Mouse (Mus musculus) bone marrow macrophage, adult 2 months (primary cell): Measurements from ENCODE around the gene Sulf2.

Source experiments
- CTCF ChIP-seq: IDR thresholded peaks from 2 replicates; pipeline ENCODE4 v1.5.1; 2012; ENCODE audit warnings: low read depth, mild to moderate bottlenecking, low read length, moderate library complexity
- POLR2A ChIP-seq: IDR thresholded peaks from 2 replicates; pipeline ENCODE4 v1.6.1; 2012; ENCODE audit warnings: mild to moderate bottlenecking, low read depth, low read length, borderline replicate concordance

DNA sequence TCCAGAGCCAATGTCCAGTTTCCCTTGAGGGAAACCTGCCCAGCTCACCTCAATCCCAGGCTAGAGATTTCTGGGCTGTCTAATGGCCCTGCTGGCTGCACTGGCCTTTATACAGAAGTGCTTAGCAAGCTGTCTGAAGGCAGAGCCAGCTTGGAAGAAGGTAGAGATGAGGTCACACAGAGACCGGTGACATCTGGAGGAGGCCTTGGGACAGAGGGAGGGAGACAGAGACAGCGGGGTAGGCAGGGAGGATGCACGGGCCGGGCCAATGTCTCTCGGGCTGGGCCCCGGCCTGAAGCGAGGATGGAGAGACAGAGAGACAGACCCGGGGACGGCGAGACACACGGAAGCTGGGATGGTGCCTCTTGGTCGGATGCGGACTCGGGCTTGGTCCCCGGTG lies 27.4 kb downstream of the Sulf2 start:
- TF ChIP-seq CTCF (no peak), POLR2A (no peak)
